Mouse (Mus musculus) limb, embryonic 11.5 days (tissue): ENCODE measurements around the gene Tmem203. TPM values are rescaled to one million over a fixed set of nuclear protein-coding genes. Genes with fewer than 3 reads are reported as not detected.
"Not testable (repeated sequence)": the region's sequence is repeated elsewhere in the genome, so short reads cannot be mapped to it uniquely, and the experiment has no call there.

Experiments
- ATAC-seq: fragments of 200-750 bp; cut with Nextera tagmentation; 2 replicates; pipeline ENCODE4 v1.8.0; 2017; ENCODE audit warnings: low read depth; ENCODE audit not compliant: insufficient number of reproducible peaks, low FRiP score, low TSS enrichment
- DNase-seq: peaks from one replicate; pipeline ENCODE4 v3.0.0-alpha.2; 2015; ENCODE audit warnings: low spot score
- H3K27ac ChIP-seq: fragments of 300-500 bp; sonication (generic); replicated peaks from 2 replicates; pipeline ENCODE4 v1.5.1; 2014; ENCODE audit warnings: low read depth, mild to moderate bottlenecking, low read length
- H3K27me3 ChIP-seq: fragments of 300-500 bp; sonication (generic); 2 replicates; pipeline ENCODE4 v1.6.1; 2014; ENCODE audit warnings: mild to moderate bottlenecking, low read length, mixed read lengths; ENCODE audit not compliant: control insufficient read depth, insufficient read depth
- H3K36me3 ChIP-seq: fragments of 300-500 bp; sonication (generic); 2 replicates; pipeline ENCODE4 v1.6.1; 2014; ENCODE audit warnings: mild to moderate bottlenecking, low read length, moderate library complexity, mixed read lengths; ENCODE audit not compliant: control insufficient read depth, insufficient read depth
- H3K4me1 ChIP-seq: fragments of 300-500 bp; sonication (generic); 2 replicates; pipeline ENCODE4 v1.6.1; 2014; ENCODE audit warnings: low read length, mixed read lengths; ENCODE audit not compliant: control insufficient read depth, insufficient read depth
- H3K4me2 ChIP-seq: fragments of 300-500 bp; sonication (generic); 2 replicates; pipeline ENCODE4 v1.6.1; 2014; ENCODE audit warnings: low read depth, mild to moderate bottlenecking, moderate library complexity; ENCODE audit not compliant: severe bottlenecking
- H3K4me3 ChIP-seq: fragments of 300-500 bp; sonication (generic); 2 replicates; pipeline ENCODE4 v1.5.1; 2014; ENCODE audit warnings: low read depth, low read length
- H3K9ac ChIP-seq: fragments of 300-500 bp; sonication (generic); 2 replicates; pipeline ENCODE4 v1.6.1; 2014; ENCODE audit warnings: mild to moderate bottlenecking, low read length
- H3K9me3 ChIP-seq: fragments of 300-500 bp; sonication (generic); 2 replicates; pipeline ENCODE4 v1.6.1; 2016; ENCODE audit warnings: low read length; ENCODE audit not compliant: control insufficient read depth
- WGBS: fragments of 180-500 bp; shearing (Covaris S2); extraction: QIAGEN DNeasy Blood & Tissue Kit; methylation state at CpG from one replicate; pipeline ENCODE4 v1.1.7; 2014; 5-methylcytosine and 5-hydroxymethylcytosine counted together
- polyA plus RNA-seq: library from polyadenylated mRNA; unstranded; fragments of >200 nt; fragmentation: Nextera tagmentation; extraction: Ambion mirVana; gene quantifications from 2 replicates; pipeline ENCODE4 v1.2.1, GENCODE M21; 2014

The Tmem203 gene
- polyA plus RNA-seq, 1 experiment from 2014 or later: 14.6 TPM

DNA sequence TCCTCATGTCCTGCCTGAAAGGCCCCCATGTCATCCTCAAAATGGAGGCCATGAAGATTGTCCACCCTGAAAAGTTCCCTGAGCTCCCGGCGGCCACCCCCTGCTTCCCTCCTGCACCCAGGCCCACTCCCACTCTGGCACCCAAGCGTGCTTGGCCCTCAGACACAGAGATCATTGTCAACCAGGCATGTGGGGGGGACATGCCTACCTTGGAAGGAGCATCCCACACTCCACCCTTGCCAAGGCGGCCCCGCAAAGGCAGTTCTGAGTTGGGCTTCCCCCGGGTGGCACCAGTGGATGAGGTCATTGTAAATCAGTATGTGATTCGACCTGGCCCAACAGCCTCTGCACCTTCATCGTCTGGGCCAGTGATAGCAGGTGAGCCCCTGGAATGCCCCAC, 11.9 kb upstream of the Tmem203 start:
- WGBS: 79% methylated on average over 8 of the region's 8 CpGs
- no peak overlapping the region for H3K4me2 ChIP-seq
- H3K27ac ChIP-seq: no peak overlapping the region
- H3K9me3 ChIP-seq: no peaks in the 10 kb centered on the region
- no peak overlapping the region for H3K9ac ChIP-seq
- no peak overlapping the region for H3K4me3 ChIP-seq
- no peak for DNase-seq
- peaks cover 11% of the 10 kb centered on the region; the same call in 1 of the 2 replicates for H3K4me1 ChIP-seq
- no peak for ATAC-seq
- peaks cover 29% of the 10 kb centered on the region for H3K27me3 ChIP-seq
- H3K36me3 ChIP-seq: peaks cover 9% of the 10 kb centered on the region

GRCm38 (mm10) chr2:25244144-25244543, 11.1 kb upstream of the Tmem203 start:
- no peak overlapping the region for H3K4me3 ChIP-seq
- H3K4me1 ChIP-seq: peaks cover 11% of the 10 kb centered on the region; the same call in 1 of the 2 replicates
- H3K4me2 ChIP-seq: no peak overlapping the region
- no peak for DNase-seq
- H3K36me3 ChIP-seq: peaks cover 9% of the 10 kb centered on the region
- no peak overlapping the region for H3K27ac ChIP-seq
- 90% methylated on average over 4 of the region's 4 CpGs for WGBS
- peaks cover 28% of the 10 kb centered on the region for H3K27me3 ChIP-seq
- ATAC-seq: no peak
- H3K9me3 ChIP-seq: no peaks in the 10 kb centered on the region
- no peak overlapping the region for H3K9ac ChIP-seq

DNA sequence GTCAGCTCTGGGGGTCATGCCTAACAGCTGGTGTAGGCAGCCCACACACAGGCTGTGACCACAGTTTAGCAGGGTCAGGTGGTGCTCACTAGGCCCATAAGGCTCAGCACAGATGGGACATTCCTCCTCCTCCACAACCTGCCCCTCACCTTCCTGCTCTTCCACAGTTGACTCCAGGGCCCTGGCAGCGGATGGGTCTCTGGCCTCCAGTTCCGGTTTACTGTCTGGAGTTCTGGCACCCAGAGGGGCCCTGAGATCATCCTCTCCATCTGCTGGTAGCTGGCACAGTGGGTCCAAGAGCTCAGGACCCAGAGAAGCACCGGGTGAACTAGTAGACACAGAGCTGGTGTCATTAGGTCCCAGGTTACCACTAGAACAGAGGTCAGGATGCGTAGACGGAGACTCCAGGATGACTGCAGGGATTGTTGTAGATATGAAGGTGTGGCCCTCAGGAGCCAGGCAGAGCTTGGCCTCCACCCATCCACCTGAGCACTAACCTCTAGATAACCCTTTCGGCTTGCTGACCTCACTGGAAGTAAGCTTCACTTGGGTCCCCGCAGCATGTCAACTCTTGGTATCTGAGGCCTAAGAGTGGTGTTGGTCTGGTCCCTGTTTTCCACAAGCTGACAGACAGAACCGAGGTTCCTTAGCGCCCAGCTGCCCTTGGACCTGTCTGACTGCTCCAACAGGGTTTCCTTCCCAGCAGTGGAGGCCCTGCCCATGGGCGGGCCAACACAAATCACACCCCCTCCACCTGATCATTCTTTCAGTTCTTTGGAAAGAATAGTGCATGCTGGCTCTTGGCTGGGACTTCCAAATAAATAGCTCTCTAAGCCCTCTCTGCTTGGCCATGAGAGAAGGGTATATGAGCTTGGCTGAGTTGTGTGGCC, 8.8 kb upstream of the Tmem203 start, which contains the start of gene AL732309.1:
Gene AL732309.1, minus strand, starts transcription at position 681 of the 890 bp plus-strand sequence.
- 91% methylated on average over 10 of the region's 10 CpGs for WGBS
- H3K27ac ChIP-seq: no peak within 1 kb of the TSS
- DNase-seq: no peak
- peaks cover 11% of the 10 kb centered on the region for H3K36me3 ChIP-seq
- no peak for ATAC-seq
- H3K27me3 ChIP-seq: peaks cover 21% of the 10 kb centered on the region
- H3K9me3 ChIP-seq: no peaks in the 10 kb centered on the region
- no peak within 1 kb of the TSS for H3K4me2 ChIP-seq
- H3K4me3 ChIP-seq: no peak within 1 kb of the TSS
- H3K4me1 ChIP-seq: 0 out of 2 replicates have a peak, but pooled peaks cover 3% of the 10 kb centered on the region
- H3K9ac ChIP-seq: no peak within 1 kb of the TSS

- Histone ChIP-seq H3K27me3 (no peaks in the 10 kb centered on the region), H3K36me3 (peaks cover 5% of the 10 kb centered on the region), H3K4me1 (peaks cover 5% of the 10 kb centered on the region; the same call in 1 of the 2 replicates), H3K9ac (no peak overlapping the region), H3K4me2 (no peak overlapping the region), H3K4me3 (no peak overlapping the region), H3K27ac (no peak overlapping the region), H3K9me3 (no peaks in the 10 kb centered on the region)
- ATAC-seq: no peak
- WGBS: 91% methylated on average over 1 of the region's 1 CpGs
- no peak for DNase-seq
Observed at GRCm38 (mm10) chr2:25252331-25252730, 2.9 kb upstream of the Tmem203 start.

- H3K9ac ChIP-seq, H3K9me3 ChIP-seq: not testable (repeated sequence)
- DNase-seq: peak; percentile 49
Observed at GRCm38 (mm10) chr2:25256443-25257109, 1.3 kb downstream of the Tmem203 start.

GRCm38 (mm10) chr2:25257250-25257649, 2.0 kb downstream of the Tmem203 start:
- not testable (repeated sequence) for H3K4me2 ChIP-seq, H3K4me3 ChIP-seq, H3K4me1 ChIP-seq, H3K27ac ChIP-seq, DNase-seq, ATAC-seq, H3K36me3 ChIP-seq, H3K27me3 ChIP-seq, H3K9me3 ChIP-seq, H3K9ac ChIP-seq
- WGBS: 89% methylated on average over 5 of the region's 5 CpGs

More at GRCm38 (mm10) chr2:25256443-25257109, 1.3 kb downstream of the Tmem203 start:
- ATAC-seq, H3K36me3 ChIP-seq, H3K27ac ChIP-seq, H3K27me3 ChIP-seq, H3K4me1 ChIP-seq: not testable (repeated sequence)
- H3K4me2 ChIP-seq: peak overlapping the region; percentile 99
- peak overlapping the region; percentile 99 for H3K4me3 ChIP-seq
- WGBS: 60% methylated on average over 11 of the region's 12 CpGs

- WGBS: 66% methylated on average over 2 of the region's 2 CpGs
- ATAC-seq (no peak), DNase-seq (no peak)
- Histone ChIP-seq H3K4me3 (no peak overlapping the region), H3K36me3 (no peaks in the 10 kb centered on the region), H3K27me3 (peaks cover 9% of the 10 kb centered on the region), H3K27ac (no peak overlapping the region), H3K9ac (no peak overlapping the region), H3K4me1 (peaks cover 13% of the 10 kb centered on the region), H3K9me3 (no peaks in the 10 kb centered on the region), H3K4me2 (no peak overlapping the region)
Observed at GRCm38 (mm10) chr2:25258887-25259286, 3.6 kb downstream of the Tmem203 start.

- no peak for DNase-seq
- peak overlapping the region; percentile 74 for H3K4me3 ChIP-seq
- no peak overlapping the region for H3K27ac ChIP-seq
- H3K9me3 ChIP-seq: no peaks in the 10 kb centered on the region
- peak overlapping the region; percentile 99 for H3K4me2 ChIP-seq
- peaks cover 19% of the 10 kb centered on the region for H3K27me3 ChIP-seq
- no peak overlapping the region for H3K9ac ChIP-seq
- no peaks in the 10 kb centered on the region for H3K36me3 ChIP-seq
- 45% methylated on average over 11 of the region's 12 CpGs for WGBS
- H3K4me1 ChIP-seq: peaks cover 9% of the 10 kb centered on the region
- ATAC-seq: no peak
Observed at GRCm38 (mm10) chr2:25261870-25262269, 6.6 kb downstream of the Tmem203 start.
